Mouse (Mus musculus) olfactory bulb, adult 2 months (tissue): ENCODE results near the gene Ankzf1. TPM values are rescaled to one million over a fixed set of nuclear protein-coding genes. Genes with fewer than 3 reads are reported as not detected.

Experiments used
- H3K27ac ChIP-seq: fragments of 200-500 bp; 2 replicates; pipeline ENCODE4 v1.5.1; 2012; ENCODE audit warnings: low read depth, low read length; ENCODE audit not compliant: insufficient read depth
- H3K4me1 ChIP-seq: fragments of 200-500 bp; 2 replicates; pipeline ENCODE4 v1.6.1; 2012; ENCODE audit warnings: low read length; ENCODE audit not compliant: control insufficient read depth, insufficient read depth
- H3K4me3 ChIP-seq: fragments of 200-500 bp; 2 replicates; pipeline ENCODE4 v1.5.1; 2012; ENCODE audit warnings: mild to moderate bottlenecking, low read depth, low read length, moderate library complexity; ENCODE audit not compliant: insufficient read depth
- CTCF ChIP-seq: fragments of 200-500 bp; IDR thresholded peaks from 2 replicates; pipeline ENCODE4 v1.5.1; 2012; ENCODE audit warnings: low read depth, mild to moderate bottlenecking, low read length, moderate library complexity; ENCODE audit not compliant: insufficient read depth
- POLR2A ChIP-seq: fragments of 200-500 bp; IDR thresholded peaks from 2 replicates; pipeline ENCODE4 v1.6.1; 2012; ENCODE audit warnings: mild to moderate bottlenecking, low read depth, low read length, moderate library complexity; ENCODE audit not compliant: insufficient read depth
- WGBS: fragments of 180-500 bp; shearing (Covaris S2); methylation state at CpG from one replicate; pipeline ENCODE4 v1.1.7; 2018; 5-methylcytosine and 5-hydroxymethylcytosine counted together
- polyA plus RNA-seq: library from polyadenylated mRNA; stranded (reverse); fragments of >200 nt; gene quantifications from 2 replicates; pipeline ENCODE4 v1.2.4, GENCODE M21; 2012; ENCODE audit warnings: low replicate concordance; ENCODE audit not compliant: missing spikeins, insufficient read depth, insufficient read length

Gene Ankzf1
- polyA plus RNA-seq, 1 experiment = not detected

GRCm38 (mm10) chr1:75210136-75211087, 18.5 kb downstream of the Ankzf1 start, which contains the start of the genes Glb1l and Stk16:
Glb1l (minus strand) TSS chr1:75210813.
Stk16 (plus strand) TSS chr1:75210838.
- H3K4me3 ChIP-seq = peak within 1 kb of the TSS; percentile 98
- TF ChIP-seq POLR2A (peak; percentile 50), CTCF (no peak)
- H3K27ac ChIP-seq = peak within 1 kb of the TSS; percentile 50; the same call in 1 of the 2 replicates
- H3K4me1 ChIP-seq = peaks cover 28% of the 10 kb centered on the region
- WGBS = 4% methylated on average over 42 of the region's 42 CpGs

- H3K4me1 ChIP-seq = peaks cover 34% of the 10 kb centered on the region
- peak overlapping the region; percentile 98 for H3K4me3 ChIP-seq
- TF ChIP-seq CTCF (no peak), POLR2A (no peak)
- 12% methylated on average over 17 of the region's 17 CpGs for WGBS
- H3K27ac ChIP-seq = no peak overlapping the region
Observed at GRCm38 (mm10) chr1:75211141-75211708, 19.3 kb downstream of the Ankzf1 start.

GRCm38 (mm10) chr1:75212542-75212941, 20.6 kb downstream of the Ankzf1 start:
- H3K27ac ChIP-seq = no peak overlapping the region
- WGBS = 91% methylated on average over 4 of the region's 4 CpGs
- H3K4me1 ChIP-seq = peaks cover 40% of the 10 kb centered on the region
- TF ChIP-seq POLR2A (no peak), CTCF (no peak)
- no peak overlapping the region for H3K4me3 ChIP-seq

GRCm38 (mm10) chr1:75213096-75213495, 21.1 kb downstream of the Ankzf1 start:
- TF ChIP-seq CTCF = no peak
- TF ChIP-seq POLR2A = no peak
- H3K4me1 ChIP-seq = peaks cover 43% of the 10 kb centered on the region
- no peak overlapping the region for H3K4me3 ChIP-seq
- no peak overlapping the region for H3K27ac ChIP-seq
- WGBS = 88% methylated on average over 7 of the region's 7 CpGs

GRCm38 (mm10) chr1:75214442-75214841, 22.5 kb downstream of the Ankzf1 start:
- H3K4me3 ChIP-seq = no peak overlapping the region
- TF ChIP-seq POLR2A = no peak
- TF ChIP-seq CTCF = no peak
- H3K4me1 ChIP-seq = peaks cover 39% of the 10 kb centered on the region
- H3K27ac ChIP-seq = no peak overlapping the region
- 49% methylated on average over 2 of the region's 2 CpGs for WGBS

- Histone ChIP-seq H3K4me3 (no peak overlapping the region), H3K27ac (no peak overlapping the region)
- 25% methylated on average over 5 of the region's 5 CpGs for WGBS
Observed at GRCm38 (mm10) chr1:75214886-75215285, 22.9 kb downstream of the Ankzf1 start.

GRCm38 (mm10) chr1:75215785-75216184, 23.8 kb downstream of the Ankzf1 start:
- no peak overlapping the region for H3K4me3 ChIP-seq
- WGBS = 84% methylated on average over 9 of the region's 9 CpGs

More at GRCm38 (mm10) chr1:75214886-75215285, 22.9 kb downstream of the Ankzf1 start:
- no peak for TF ChIP-seq POLR2A
- no peak for TF ChIP-seq CTCF
- H3K4me1 ChIP-seq = peaks cover 44% of the 10 kb centered on the region

GRCm38 (mm10) chr1:75216797-75217585, 25.0 kb downstream of the Ankzf1 start:
- TF ChIP-seq CTCF (no peak), POLR2A (no peak)
- Histone ChIP-seq H3K4me1 (peaks cover 36% of the 10 kb centered on the region), H3K4me3 (no peak overlapping the region), H3K27ac (0 out of 2 replicates have a peak overlapping the region, but pooled peaks have one; percentile 21)
- WGBS = 73% methylated on average over 13 of the region's 13 CpGs

More at GRCm38 (mm10) chr1:75215785-75216184, 23.8 kb downstream of the Ankzf1 start:
- peaks cover 43% of the 10 kb centered on the region for H3K4me1 ChIP-seq
- no peak overlapping the region for H3K27ac ChIP-seq
- TF ChIP-seq POLR2A (no peak), CTCF (no peak)

- TF ChIP-seq CTCF = no peak
- no peak for TF ChIP-seq POLR2A
- 1% methylated on average over 6 of the region's 6 CpGs for WGBS
Observed at GRCm38 (mm10) chr1:75217893-75218226, 25.9 kb downstream of the Ankzf1 start.

More at GRCm38 (mm10) chr1:75217893-75218226, 25.9 kb downstream of the Ankzf1 start:
- Histone ChIP-seq H3K4me1 (peaks cover 31% of the 10 kb centered on the region), H3K27ac (0 out of 2 replicates have a peak overlapping the region, but pooled peaks have one; percentile 21), H3K4me3 (peak overlapping the region; percentile 65)
